Mouse (Mus musculus): Measurements from ENCODE around the gene Parp16. TPM values are rescaled to one million over a fixed set of nuclear protein-coding genes. Genes with fewer than 3 reads are reported as not detected.

Parp16 gene
- polyA plus RNA-seq, 1 experiment from 2014 or later = 5.4 TPM

DNA sequence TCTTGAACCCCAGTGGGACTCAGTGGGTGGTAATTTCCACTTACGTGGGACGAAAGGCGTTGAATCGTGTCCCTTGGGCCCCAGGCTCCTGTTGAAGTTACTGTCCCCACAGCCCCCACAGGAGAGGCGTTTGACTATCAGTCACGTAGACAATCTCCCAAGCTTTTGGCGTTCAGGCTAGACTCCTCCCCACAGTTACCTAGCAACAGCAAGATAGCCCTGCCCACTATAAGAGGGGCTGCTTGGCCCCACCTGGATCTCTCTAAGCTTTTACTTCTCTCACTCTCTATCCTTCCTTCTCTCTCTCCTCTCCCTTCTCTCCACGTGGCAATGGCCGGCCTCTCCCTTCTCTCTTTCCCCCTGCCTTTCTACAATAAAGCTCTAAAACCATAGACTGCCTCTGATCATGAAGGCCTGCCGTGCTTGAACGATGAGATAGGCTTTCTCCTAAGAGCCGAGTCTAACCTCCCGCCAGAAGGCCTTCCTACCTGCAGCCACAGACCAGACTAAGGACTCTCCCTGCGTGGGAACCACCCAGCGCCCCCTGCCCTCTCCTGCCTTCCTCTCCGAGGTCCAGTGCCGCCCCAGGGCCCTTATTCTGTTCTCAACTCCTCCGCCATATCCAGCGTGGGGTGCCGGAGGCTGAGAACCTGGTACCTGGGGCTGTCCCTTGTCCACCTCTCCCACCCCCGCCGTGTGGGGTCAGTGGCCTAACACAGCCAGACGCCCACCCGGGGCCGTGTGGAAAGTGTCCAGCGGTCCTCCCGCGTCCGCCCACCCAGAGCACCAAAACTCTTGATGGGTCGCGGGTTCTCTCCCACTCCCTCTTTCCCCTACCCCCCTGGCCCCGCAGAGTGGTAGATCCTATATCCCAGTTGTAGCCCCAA, 13.4 kb downstream of the Parp16 start:
- Histone ChIP-seq H3K27ac (ENCODE audit: low read depth, low read length) (no peak overlapping the region), H3K27me3 (ENCODE audit: control insufficient read depth, insufficient read depth, low read length) (no peaks in the 10 kb centered on the region), H3K4me1 (replicated peaks; ENCODE audit: control insufficient read depth, insufficient read depth, low read length) (no peaks in the 10 kb centered on the region), H3K4me3 (ENCODE audit: low read depth, low read length) (no peak overlapping the region), H3K4me2 (ENCODE audit: low read depth, low read length, severe bottlenecking) (no peak overlapping the region), H3K9me3 (ENCODE audit: control insufficient read depth, low read length) (no peaks in the 10 kb centered on the region), H3K36me3 (ENCODE audit: control insufficient read depth, insufficient read depth, low read length) (no peaks in the 10 kb centered on the region), H3K9ac (ENCODE audit: low read length) (no peak overlapping the region)
- ATAC-seq (replicated peaks; ENCODE audit: low FRiP score) (no peak), DNase-seq (ENCODE audit: low spot score) (no peak)
- 93% methylated on average over 32 of the region's 32 CpGs for WGBS

DNA sequence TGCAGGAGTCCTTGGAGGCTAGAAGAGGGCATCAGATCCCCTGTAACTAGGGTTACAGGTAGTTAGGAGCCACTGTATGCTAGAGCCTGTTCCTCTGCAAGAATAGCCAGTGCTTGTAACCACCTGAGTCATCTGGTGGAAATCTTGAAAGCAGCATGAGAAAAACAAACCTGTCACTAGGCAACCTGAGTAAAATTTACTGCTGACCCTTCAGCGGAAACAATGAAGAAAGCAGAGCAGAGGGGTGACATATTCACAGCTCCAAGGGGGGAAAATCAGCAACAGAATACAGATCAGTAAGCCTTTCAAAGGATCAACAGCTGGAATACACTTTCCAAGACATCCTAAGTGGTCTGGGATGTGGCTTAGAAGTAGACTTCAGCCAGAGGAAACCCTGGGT, 16.4 kb downstream of the Parp16 start:
- no peak for DNase-seq (ENCODE audit: low spot score)
- Histone ChIP-seq H3K4me2 (ENCODE audit: low read depth, low read length, severe bottlenecking) (no peak overlapping the region), H3K36me3 (ENCODE audit: control insufficient read depth, insufficient read depth, low read length) (no peaks in the 10 kb centered on the region), H3K9me3 (ENCODE audit: control insufficient read depth, low read length) (no peaks in the 10 kb centered on the region), H3K4me1 (replicated peaks; ENCODE audit: control insufficient read depth, insufficient read depth, low read length) (peaks cover 9% of the 10 kb centered on the region; the same call in 1 of the 2 replicates), H3K4me3 (ENCODE audit: low read depth, low read length) (no peak overlapping the region), H3K27ac (ENCODE audit: low read depth, low read length) (no peak overlapping the region), H3K9ac (ENCODE audit: low read length) (no peak overlapping the region), H3K27me3 (ENCODE audit: control insufficient read depth, insufficient read depth, low read length) (no peaks in the 10 kb centered on the region)
- no peak for ATAC-seq (replicated peaks; ENCODE audit: low FRiP score)
- 35% methylated on average over 1 of the region's 1 CpGs for WGBS

DNA sequence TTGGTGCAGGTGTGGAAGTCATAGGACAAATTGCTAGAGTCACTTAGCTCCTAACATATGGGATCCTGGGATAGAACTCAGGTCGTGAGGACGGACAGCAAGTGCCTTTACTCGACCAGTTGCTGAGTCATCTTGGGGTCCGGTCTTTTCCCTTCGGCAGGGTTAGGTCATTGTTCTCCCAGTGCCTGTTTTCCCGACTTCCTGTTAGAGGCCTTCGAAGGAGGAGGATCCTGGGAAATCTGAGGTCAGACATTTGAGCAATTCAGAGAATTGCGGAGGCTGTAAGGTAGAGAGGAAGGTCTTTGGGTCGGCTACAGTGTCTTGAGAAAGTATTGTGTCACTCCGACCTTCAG, 19.2 kb downstream of the Parp16 start:
- ATAC-seq (replicated peaks; ENCODE audit: low FRiP score) (no peak), DNase-seq (ENCODE audit: low spot score) (no peak)
- WGBS = 23% methylated on average over 10 of the region's 10 CpGs
- H3K27ac ChIP-seq (ENCODE audit: low read depth, low read length) = peak overlapping the region; percentile 50; the same call in 1 of the 2 replicates
- no peaks in the 10 kb centered on the region for H3K9me3 ChIP-seq (ENCODE audit: control insufficient read depth, low read length)
- peak overlapping the region; percentile 94 for H3K4me2 ChIP-seq (ENCODE audit: low read depth, low read length, severe bottlenecking)
- H3K4me3 ChIP-seq (ENCODE audit: low read depth, low read length) = peak overlapping the region; percentile 60
- H3K4me1 ChIP-seq (replicated peaks; ENCODE audit: control insufficient read depth, insufficient read depth, low read length) = peaks cover 9% of the 10 kb centered on the region; the same call in 1 of the 2 replicates
- peak overlapping the region; percentile 84 for H3K9ac ChIP-seq (ENCODE audit: low read length)
- no peaks in the 10 kb centered on the region for H3K36me3 ChIP-seq (ENCODE audit: control insufficient read depth, insufficient read depth, low read length)
- no peaks in the 10 kb centered on the region for H3K27me3 ChIP-seq (ENCODE audit: control insufficient read depth, insufficient read depth, low read length)

DNA sequence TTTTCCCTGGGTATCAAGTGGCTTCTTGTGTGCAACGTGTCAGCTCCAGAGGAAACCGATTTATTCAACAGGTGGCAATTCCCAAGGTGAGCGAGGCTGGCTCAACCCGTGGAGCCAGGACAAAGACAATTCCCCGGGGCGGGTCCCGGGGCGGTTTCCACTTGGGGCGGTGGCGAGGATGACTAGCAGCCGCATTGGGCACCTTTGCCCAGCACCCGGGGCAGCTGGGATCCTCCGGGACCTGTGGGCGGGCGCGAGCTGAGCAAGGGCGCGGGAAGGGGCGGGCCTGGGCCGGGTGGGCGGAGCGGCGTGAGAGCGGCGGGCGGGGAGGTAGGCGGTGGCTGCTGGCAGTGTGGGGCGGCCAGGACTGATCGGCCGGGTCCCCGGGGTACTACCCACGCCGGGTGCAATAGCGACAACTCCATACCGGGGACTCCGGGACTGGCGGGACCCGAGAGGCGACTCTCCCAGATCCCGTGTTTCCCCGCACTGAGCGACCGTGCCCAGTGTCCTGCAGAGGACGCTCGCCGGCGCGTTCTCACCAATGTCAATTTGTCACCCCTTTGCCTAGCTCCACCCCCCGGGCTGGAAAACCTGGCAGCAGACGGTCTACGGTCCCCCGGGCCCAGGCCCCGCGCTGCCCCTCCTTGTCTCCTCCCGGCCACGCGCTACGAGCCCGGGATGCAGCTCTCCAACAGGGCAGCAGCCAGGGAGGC, 19.8 kb downstream of the Parp16 start:
- Histone ChIP-seq H3K27ac (ENCODE audit: low read depth, low read length) (peak overlapping the region; percentile 81), H3K4me1 (replicated peaks; ENCODE audit: control insufficient read depth, insufficient read depth, low read length) (peaks cover 9% of the 10 kb centered on the region; the same call in 1 of the 2 replicates), H3K36me3 (ENCODE audit: control insufficient read depth, insufficient read depth, low read length) (no peaks in the 10 kb centered on the region), H3K4me2 (ENCODE audit: low read depth, low read length, severe bottlenecking) (peak overlapping the region; percentile 94), H3K9ac (ENCODE audit: low read length) (peak overlapping the region; percentile 84), H3K9me3 (ENCODE audit: control insufficient read depth, low read length) (no peaks in the 10 kb centered on the region), H3K27me3 (ENCODE audit: control insufficient read depth, insufficient read depth, low read length) (no peaks in the 10 kb centered on the region), H3K4me3 (ENCODE audit: low read depth, low read length) (peak overlapping the region; percentile 60)
- WGBS = under 1% methylated on average over 59 of the region's 59 CpGs
- DNase-seq (ENCODE audit: low spot score) (peak; percentile 94), ATAC-seq (replicated peaks; ENCODE audit: low FRiP score) (peak; percentile 94)

DNA sequence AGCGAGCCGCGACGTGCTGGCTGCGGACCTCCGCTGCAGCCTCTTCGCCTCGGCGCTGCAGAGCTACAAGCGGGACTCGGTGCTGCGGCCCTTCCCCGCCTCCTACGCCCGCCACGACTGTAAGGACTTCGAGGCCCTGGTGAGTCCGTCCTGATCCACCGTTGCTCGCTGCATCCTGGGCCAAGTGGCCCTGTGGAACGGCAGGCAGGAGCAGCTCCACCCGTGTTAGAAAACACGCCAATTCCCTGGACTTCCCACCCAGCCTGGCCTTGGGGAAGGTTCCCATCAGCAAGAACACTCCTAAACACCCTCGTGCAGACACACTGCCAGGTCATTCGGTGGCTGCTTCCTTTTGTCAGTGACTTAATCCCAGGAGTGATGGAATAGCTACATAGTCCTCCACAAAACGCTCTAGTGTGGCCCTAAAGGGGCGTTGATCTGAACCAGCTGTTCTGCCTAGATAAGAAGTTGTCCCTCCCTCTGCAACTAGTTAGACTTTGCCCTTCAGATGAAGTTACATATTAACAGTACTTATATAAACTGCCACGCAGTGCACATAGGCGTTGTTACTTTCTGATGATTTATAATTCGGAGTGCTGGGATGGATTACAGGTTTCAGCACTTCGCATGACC, 20.5 kb downstream of the Parp16 start:
- DNase-seq (ENCODE audit: low spot score) (peak; percentile 60), ATAC-seq (replicated peaks; ENCODE audit: low FRiP score) (peak; percentile 22; the same call in 1 of the 2 replicates)
- 12% methylated on average over 31 of the region's 31 CpGs for WGBS
- peak overlapping the region; percentile 81 for H3K27ac ChIP-seq (ENCODE audit: low read depth, low read length)
- H3K27me3 ChIP-seq (ENCODE audit: control insufficient read depth, insufficient read depth, low read length) = no peaks in the 10 kb centered on the region
- H3K9ac ChIP-seq (ENCODE audit: low read length) = peak overlapping the region; percentile 84
- H3K4me1 ChIP-seq (replicated peaks; ENCODE audit: control insufficient read depth, insufficient read depth, low read length) = peaks cover 9% of the 10 kb centered on the region; the same call in 1 of the 2 replicates
- H3K36me3 ChIP-seq (ENCODE audit: control insufficient read depth, insufficient read depth, low read length) = no peaks in the 10 kb centered on the region
- H3K4me3 ChIP-seq (ENCODE audit: low read depth, low read length) = peak overlapping the region; percentile 60
- H3K4me2 ChIP-seq (ENCODE audit: low read depth, low read length, severe bottlenecking) = peak overlapping the region; percentile 94
- no peaks in the 10 kb centered on the region for H3K9me3 ChIP-seq (ENCODE audit: control insufficient read depth, low read length)

DNA sequence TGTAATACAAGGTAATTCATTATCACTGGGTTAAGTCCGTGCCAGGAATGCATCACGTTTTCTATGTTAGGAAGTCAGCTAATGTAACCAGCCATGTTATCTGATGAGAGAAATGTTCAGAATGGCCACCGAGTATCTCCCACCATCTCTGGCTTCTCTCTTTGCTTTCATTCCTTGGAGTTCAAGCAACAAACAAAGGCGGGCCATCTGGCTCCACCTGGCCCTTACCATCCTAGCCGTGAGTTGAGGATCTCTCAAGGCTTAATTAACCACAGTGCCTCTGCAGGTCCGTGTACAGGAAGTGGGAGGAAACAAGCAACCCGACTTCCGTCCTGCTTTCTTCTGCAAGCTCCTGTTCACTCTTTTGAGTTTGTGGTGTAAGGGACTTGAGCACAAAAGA, 21.8 kb downstream of the Parp16 start:
- Histone ChIP-seq H3K9me3 (ENCODE audit: control insufficient read depth, low read length) (no peaks in the 10 kb centered on the region), H3K4me2 (ENCODE audit: low read depth, low read length, severe bottlenecking) (no peak overlapping the region), H3K27ac (ENCODE audit: low read depth, low read length) (no peak overlapping the region), H3K27me3 (ENCODE audit: control insufficient read depth, insufficient read depth, low read length) (no peaks in the 10 kb centered on the region), H3K4me1 (replicated peaks; ENCODE audit: control insufficient read depth, insufficient read depth, low read length) (peaks cover 9% of the 10 kb centered on the region; the same call in 1 of the 2 replicates), H3K36me3 (ENCODE audit: control insufficient read depth, insufficient read depth, low read length) (no peaks in the 10 kb centered on the region), H3K4me3 (ENCODE audit: low read depth, low read length) (no peak overlapping the region), H3K9ac (ENCODE audit: low read length) (no peak overlapping the region)
- ATAC-seq (replicated peaks; ENCODE audit: low FRiP score) (no peak), DNase-seq (ENCODE audit: low spot score) (peak; percentile 31)
- 72% methylated on average over 8 of the region's 8 CpGs for WGBS

DNA sequence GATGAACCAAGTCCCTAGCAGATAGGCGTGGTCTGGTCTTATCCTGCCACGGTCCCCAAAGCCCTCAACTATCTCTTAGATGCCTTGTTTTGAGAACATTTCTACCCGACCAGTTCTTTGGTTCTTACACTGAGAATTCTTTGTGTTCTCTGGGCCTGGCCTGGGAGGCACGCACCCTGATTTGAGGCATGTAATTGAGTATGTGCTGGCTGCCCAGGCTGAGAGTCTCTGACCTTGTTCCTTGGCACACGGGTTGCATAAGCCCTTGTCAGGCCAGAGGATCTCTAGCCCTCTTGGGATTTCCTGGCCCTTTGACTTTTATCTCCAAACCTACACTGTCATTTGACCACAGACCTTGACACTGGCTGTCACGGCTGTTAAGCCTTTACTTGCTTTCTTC, 22.5 kb downstream of the Parp16 start:
- DNase-seq (ENCODE audit: low spot score) = no peak
- 77% methylated on average over 6 of the region's 6 CpGs for WGBS
- Histone ChIP-seq H3K27me3 (ENCODE audit: control insufficient read depth, insufficient read depth, low read length) (no peaks in the 10 kb centered on the region), H3K36me3 (ENCODE audit: control insufficient read depth, insufficient read depth, low read length) (no peaks in the 10 kb centered on the region), H3K4me3 (ENCODE audit: low read depth, low read length) (no peak overlapping the region), H3K4me1 (replicated peaks; ENCODE audit: control insufficient read depth, insufficient read depth, low read length) (peaks cover 9% of the 10 kb centered on the region; the same call in 1 of the 2 replicates), H3K4me2 (ENCODE audit: low read depth, low read length, severe bottlenecking) (no peak overlapping the region), H3K27ac (ENCODE audit: low read depth, low read length) (no peak overlapping the region), H3K9ac (ENCODE audit: low read length) (no peak overlapping the region), H3K9me3 (ENCODE audit: control insufficient read depth, low read length) (no peaks in the 10 kb centered on the region)
- ATAC-seq (replicated peaks; ENCODE audit: low FRiP score) = no peak

DNA sequence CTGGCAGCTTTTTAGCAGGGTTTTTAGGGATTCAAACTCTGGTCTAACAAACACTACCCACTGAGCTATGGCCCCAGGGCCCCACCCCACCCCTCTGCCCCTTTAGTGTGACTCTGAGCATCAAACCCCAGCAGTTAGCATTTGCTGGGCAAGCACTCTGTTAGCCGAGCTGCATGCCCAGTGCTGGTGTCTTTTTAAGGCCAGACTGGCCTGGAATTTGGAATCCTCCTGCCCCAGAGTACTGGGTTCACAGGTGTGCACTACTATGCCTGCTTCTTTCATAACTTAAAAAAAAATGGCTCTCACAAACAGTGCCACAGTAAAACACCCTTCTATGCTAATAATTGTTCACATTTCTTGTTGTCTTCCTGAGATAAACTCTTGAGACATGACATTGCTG, 23.8 kb downstream of the Parp16 start:
- no peak for ATAC-seq (replicated peaks; ENCODE audit: low FRiP score)
- Histone ChIP-seq H3K36me3 (ENCODE audit: control insufficient read depth, insufficient read depth, low read length) (no peaks in the 10 kb centered on the region), H3K4me3 (ENCODE audit: low read depth, low read length) (no peak overlapping the region), H3K27ac (ENCODE audit: low read depth, low read length) (no peak overlapping the region), H3K4me2 (ENCODE audit: low read depth, low read length, severe bottlenecking) (no peak overlapping the region), H3K4me1 (replicated peaks; ENCODE audit: control insufficient read depth, insufficient read depth, low read length) (peaks cover 9% of the 10 kb centered on the region; the same call in 1 of the 2 replicates), H3K9me3 (ENCODE audit: control insufficient read depth, low read length) (no peaks in the 10 kb centered on the region), H3K27me3 (ENCODE audit: control insufficient read depth, insufficient read depth, low read length) (no peaks in the 10 kb centered on the region), H3K9ac (ENCODE audit: low read length) (no peak overlapping the region)
- no peak for DNase-seq (ENCODE audit: low spot score)
- whole genome bisulfite sequencing = 86% methylated on average over 1 of the region's 1 CpGs
